Mouse (Mus musculus) midbrain, embryonic 13.5 days (tissue): ENCODE results near the gene Snap23. TPM values are rescaled to one million over a fixed set of nuclear protein-coding genes. Genes with fewer than 3 reads are reported as not detected.

ENCODE experiments used
- ATAC-seq: fragments of 200-750 bp; cut with Nextera tagmentation; 2 replicates; pipeline ENCODE4 v1.8.0; 2017; ENCODE audit warnings: mild to moderate bottlenecking, moderate TSS enrichment, moderate library complexity
- H3K27ac ChIP-seq: fragments of 300-500 bp; sonication (generic); 2 replicates; pipeline ENCODE4 v1.5.1; 2015; ENCODE audit warnings: inconsistent platforms, mild to moderate bottlenecking, moderate library complexity
- H3K27me3 ChIP-seq: fragments of 300-500 bp; sonication (generic); 2 replicates; pipeline ENCODE4 v1.6.1; 2015; ENCODE audit warnings: mild to moderate bottlenecking, inconsistent platforms
- H3K36me3 ChIP-seq: fragments of 300-500 bp; sonication (generic); 2 replicates; pipeline ENCODE4 v1.6.1; 2015; ENCODE audit warnings: mild to moderate bottlenecking, inconsistent platforms
- H3K4me1 ChIP-seq: fragments of 300-500 bp; sonication (generic); replicated peaks from 2 replicates; pipeline ENCODE4 v1.6.1; 2015; ENCODE audit warnings: inconsistent platforms
- H3K4me2 ChIP-seq: fragments of 300-500 bp; sonication (generic); replicated peaks from 2 replicates; pipeline ENCODE4 v1.6.1; 2015; ENCODE audit warnings: moderate library complexity, mild to moderate bottlenecking, inconsistent platforms
- H3K4me3 ChIP-seq: fragments of 300-500 bp; sonication (generic); replicated peaks from 2 replicates; pipeline ENCODE4 v1.5.1; 2015; ENCODE audit warnings: mild to moderate bottlenecking, inconsistent platforms
- H3K9ac ChIP-seq: fragments of 300-500 bp; sonication (generic); replicated peaks from 2 replicates; pipeline ENCODE4 v1.6.1; 2015; ENCODE audit warnings: mild to moderate bottlenecking, inconsistent platforms
- H3K9me3 ChIP-seq: fragments of 300-500 bp; sonication (generic); 2 replicates; pipeline ENCODE4 v1.6.1; 2016; ENCODE audit warnings: mild to moderate bottlenecking, inconsistent platforms
- WGBS: fragments of 180-500 bp; shearing (Covaris S2); methylation state at CpG from one replicate; pipeline ENCODE4 v1.1.7; 2015; 5-methylcytosine and 5-hydroxymethylcytosine counted together
- polyA plus RNA-seq: library from polyadenylated mRNA; unstranded; fragments of >200 nt; fragmentation: Nextera tagmentation; extraction: Ambion mirVana; gene quantifications from 2 replicates; pipeline ENCODE4 v1.2.1, GENCODE M21; 2015

Gene Snap23
- polyA plus RNA-seq, 1 experiment from 2014 or later = 20.2 TPM

DNA sequence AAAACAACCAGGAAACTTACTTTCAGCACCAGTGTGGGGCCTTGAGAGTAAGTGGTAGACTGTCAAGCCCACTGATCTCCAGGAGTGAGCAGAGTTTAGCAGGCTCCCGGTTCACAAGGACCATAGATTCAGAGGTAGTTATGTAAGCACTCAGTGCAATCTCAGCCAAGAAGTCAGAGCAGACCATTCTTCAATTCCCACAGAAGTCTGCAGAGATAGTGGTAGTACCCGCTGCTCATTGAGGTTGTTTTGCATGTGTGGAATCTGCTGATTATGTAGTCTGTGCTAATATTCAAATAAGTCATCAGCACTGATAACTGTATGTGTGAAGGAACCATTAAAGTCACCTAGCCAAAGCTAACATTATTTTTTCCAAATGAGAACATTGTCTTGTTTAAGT lies 63.2 kb downstream of the Snap23 start:
- Histone ChIP-seq H3K4me2 (no peak overlapping the region), H3K4me1 (peaks cover 15% of the 10 kb centered on the region), H3K9ac (no peak overlapping the region), H3K27ac (no peak overlapping the region), H3K4me3 (no peak overlapping the region), H3K36me3 (peaks cover 10% of the 10 kb centered on the region; the same call in 1 of the 2 replicates), H3K27me3 (no peaks in the 10 kb centered on the region), H3K9me3 (no peaks in the 10 kb centered on the region)
- ATAC-seq = no peak
- 78% methylated on average over 2 of the region's 2 CpGs for WGBS

GRCm38 (mm10) chr2:120631521-120631920 lies 64.0 kb downstream of the Snap23 start:
- 83% methylated on average over 2 of the region's 2 CpGs for WGBS
- peaks cover 15% of the 10 kb centered on the region for H3K4me1 ChIP-seq
- H3K9ac ChIP-seq = no peak overlapping the region
- ATAC-seq = no peak
- peaks cover 10% of the 10 kb centered on the region; the same call in 1 of the 2 replicates for H3K36me3 ChIP-seq
- no peaks in the 10 kb centered on the region for H3K9me3 ChIP-seq
- H3K4me2 ChIP-seq = no peak overlapping the region
- no peaks in the 10 kb centered on the region for H3K27me3 ChIP-seq
- H3K4me3 ChIP-seq = no peak overlapping the region
- H3K27ac ChIP-seq = no peak overlapping the region

DNA sequence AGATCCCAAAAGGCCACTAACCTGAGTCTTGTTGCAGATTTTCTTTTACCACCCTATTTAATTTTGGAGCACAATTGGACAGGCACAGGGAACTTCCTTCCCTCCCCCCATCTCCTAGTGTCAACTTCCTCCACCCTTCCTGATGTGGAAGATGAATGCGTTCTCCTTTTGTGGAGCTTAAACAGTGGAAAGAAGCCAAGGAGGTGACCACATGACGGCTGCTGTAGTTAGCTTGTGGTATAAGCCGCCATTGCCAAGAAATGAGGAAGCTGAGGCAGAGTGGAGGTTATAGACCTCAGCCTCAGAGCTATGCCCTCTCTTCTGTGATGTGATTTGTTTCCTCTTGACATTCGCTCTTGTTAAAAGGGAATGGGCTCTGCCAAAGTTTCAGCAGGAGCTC lies 64.5 kb downstream of the Snap23 start:
- Histone ChIP-seq H3K4me1 (peaks cover 15% of the 10 kb centered on the region), H3K9me3 (no peaks in the 10 kb centered on the region), H3K9ac (no peak overlapping the region), H3K4me3 (no peak overlapping the region), H3K4me2 (no peak overlapping the region), H3K36me3 (peaks cover 10% of the 10 kb centered on the region; the same call in 1 of the 2 replicates), H3K27ac (no peak overlapping the region), H3K27me3 (no peaks in the 10 kb centered on the region)
- no peak for ATAC-seq
- WGBS = 86% methylated on average over 4 of the region's 4 CpGs

- Histone ChIP-seq H3K27me3 (no peaks in the 10 kb centered on the region), H3K9me3 (no peaks in the 10 kb centered on the region), H3K4me1 (no peaks in the 10 kb centered on the region), H3K4me2 (no peak overlapping the region), H3K9ac (no peak overlapping the region), H3K4me3 (no peak overlapping the region), H3K36me3 (no peaks in the 10 kb centered on the region), H3K27ac (no peak overlapping the region)
- no peak for ATAC-seq
- 88% methylated on average over 8 of the region's 8 CpGs for WGBS
Observed at GRCm38 (mm10) chr2:120640835-120641234, 73.4 kb downstream of the Snap23 start.

DNA sequence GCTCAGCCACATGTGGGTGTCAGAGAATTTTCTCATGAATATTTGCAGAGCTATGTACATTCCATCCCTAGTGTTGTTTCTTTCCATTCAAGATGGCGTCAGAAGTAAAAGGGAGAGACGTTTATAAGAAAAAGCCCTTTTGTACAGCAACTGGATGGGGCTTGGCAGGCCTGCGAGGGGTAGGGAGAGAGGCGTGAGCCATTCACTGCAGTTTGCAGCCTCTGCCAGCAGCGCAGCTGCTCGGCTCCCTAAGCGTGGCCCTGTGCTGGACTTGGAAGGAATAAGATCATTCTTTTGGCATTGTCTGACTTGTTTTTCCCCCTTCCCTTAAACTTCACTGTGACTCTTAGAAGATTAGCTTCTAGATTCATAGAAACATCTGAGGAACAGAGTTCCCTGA lies 76.4 kb downstream of the Snap23 start:
- Histone ChIP-seq H3K9ac (no peak overlapping the region), H3K4me2 (no peak overlapping the region), H3K9me3 (no peaks in the 10 kb centered on the region), H3K4me3 (no peak overlapping the region), H3K4me1 (no peaks in the 10 kb centered on the region), H3K36me3 (no peaks in the 10 kb centered on the region), H3K27me3 (no peaks in the 10 kb centered on the region), H3K27ac (no peak overlapping the region)
- 57% methylated on average over 7 of the region's 7 CpGs for WGBS
- no peak for ATAC-seq

GRCm38 (mm10) chr2:120646777-120647176 lies 79.3 kb downstream of the Snap23 start:
- no peak overlapping the region for H3K4me3 ChIP-seq

More at GRCm38 (mm10) chr2:120646777-120647176, 79.3 kb downstream of the Snap23 start:
- Histone ChIP-seq H3K4me2 (no peak overlapping the region), H3K27ac (no peak overlapping the region), H3K27me3 (no peaks in the 10 kb centered on the region), H3K36me3 (no peaks in the 10 kb centered on the region), H3K4me1 (no peaks in the 10 kb centered on the region), H3K9ac (no peak overlapping the region), H3K9me3 (no peaks in the 10 kb centered on the region)
- no peak for ATAC-seq
- 65% methylated on average over 4 of the region's 4 CpGs for WGBS

Other genes with a start within 250 kb of the Snap23 start
- 47.9 and 49.4 TPM in 2 replicates for gene Vps39, start 214.5 kb upstream of the Snap23 start, polyA plus RNA-seq
- 9.4 and 9.5 TPM in 2 replicates for gene Ganc, start 163.8 kb upstream of the Snap23 start, polyA plus RNA-seq
- gene Tmem87a, start 163.6 kb upstream of the Snap23 start, polyA plus RNA-seq = 7.7 and 10.2 TPM in 2 replicates
- gene Capn3, start 111.7 kb upstream of the Snap23 start, polyA plus RNA-seq = 1.7 and 2.3 TPM in 2 replicates
- gene Zfp106, start 3.8 kb upstream of the Snap23 start, polyA plus RNA-seq = 46.7 and 54.2 TPM in 2 replicates
- 33.1 and 37.1 TPM in 2 replicates for gene Haus2, start 41.7 kb downstream of the Snap23 start, polyA plus RNA-seq
- gene Lrrc57, start 41.8 kb downstream of the Snap23 start, polyA plus RNA-seq = 34.0 and 36.4 TPM in 2 replicates
- 3.4 and 4.2 TPM in 2 replicates for gene Stard9, start 61.5 kb downstream of the Snap23 start, polyA plus RNA-seq